Mouse (Mus musculus) ES-Bruce4 (cell line): ENCODE measurements at regions not wholly inside any gene's neighbourhood (a gene's known extent, or its start where the extent isn't known, plus 50 kb on each side); places are given as distances from the start of the nearest gene placed in this dataset.

Source experiments
- H3K27ac ChIP-seq: 2 replicates; pipeline ENCODE4 v1.5.1; 2012; ENCODE audit warnings: low read length, inconsistent platforms; ENCODE audit not compliant: insufficient read depth
- H3K27me3 ChIP-seq: 2 replicates; pipeline ENCODE4 v1.6.1; 2012; ENCODE audit warnings: mild to moderate bottlenecking, low read length, inconsistent platforms; ENCODE audit not compliant: control insufficient read depth, poor library complexity, insufficient read depth, severe bottlenecking
- H3K36me3 ChIP-seq: 2 replicates; pipeline ENCODE4 v1.6.1; 2012; ENCODE audit warnings: inconsistent platforms, mild to moderate bottlenecking, low read length, moderate library complexity; ENCODE audit not compliant: control insufficient read depth, poor library complexity, insufficient read depth, severe bottlenecking
- H3K4me1 ChIP-seq: one replicate; pipeline ENCODE4 v1.8.1; 2011; ENCODE audit warnings: low read length; ENCODE audit not compliant: control insufficient read depth, insufficient read depth
- H3K4me3 ChIP-seq: 2 replicates; pipeline ENCODE4 v1.5.1; 2011; ENCODE audit warnings: low read depth, mild to moderate bottlenecking, low read length
- H3K9ac ChIP-seq: 2 replicates; pipeline ENCODE4 v1.6.1; 2012; ENCODE audit warnings: low read depth, mild to moderate bottlenecking, inconsistent platforms; ENCODE audit not compliant: poor library complexity, severe bottlenecking
- H3K9me3 ChIP-seq: replicated peaks from 2 replicates; pipeline ENCODE4 v1.6.1; 2012; ENCODE audit warnings: mild to moderate bottlenecking, low read length, inconsistent platforms; ENCODE audit not compliant: control insufficient read depth, poor library complexity, insufficient read depth, severe bottlenecking
- CTCF ChIP-seq: IDR thresholded peaks from one replicate; pipeline ENCODE4 v1.8.1; 2011; ENCODE audit warnings: low read depth, low read length
- EP300 ChIP-seq: IDR thresholded peaks from 2 replicates; pipeline ENCODE4 v1.6.1; 2011; ENCODE audit warnings: low read depth, low read length; ENCODE audit not compliant: insufficient read depth
- POLR2A ChIP-seq: IDR thresholded peaks from one replicate; pipeline ENCODE4 v1.8.1; 2011; ENCODE audit warnings: low read length; ENCODE audit not compliant: insufficient read depth

DNA sequence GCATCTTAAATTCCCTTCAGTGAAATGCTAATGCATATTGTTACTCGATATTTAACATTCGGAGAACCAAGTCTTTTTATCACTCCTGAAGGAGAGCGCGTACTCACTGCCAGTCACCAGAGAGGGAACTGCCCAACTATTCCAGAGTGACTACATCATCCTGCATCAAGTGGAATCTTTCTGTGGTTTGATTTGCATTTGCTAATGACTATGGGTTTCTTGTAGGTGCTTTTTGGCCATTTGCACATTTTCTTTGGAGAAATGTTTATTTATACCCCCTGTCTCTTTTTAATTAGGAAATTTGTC lies 249.3 kb upstream of the Rnaseh2b start:
- H3K9ac ChIP-seq = no peak overlapping the region
- no peaks in the 10 kb centered on the region; the same call in 1 of the 2 replicates for H3K9me3 ChIP-seq
- TF ChIP-seq CTCF = no peak
- TF ChIP-seq POLR2A = no peak
- TF ChIP-seq EP300 = no peak
- H3K27ac ChIP-seq = no peak overlapping the region
- no peaks in the 10 kb centered on the region for H3K36me3 ChIP-seq
- no peaks in the 10 kb centered on the region for H3K27me3 ChIP-seq
- H3K4me1 ChIP-seq = no peaks in the 10 kb centered on the region
- H3K4me3 ChIP-seq = no peak overlapping the region

DNA sequence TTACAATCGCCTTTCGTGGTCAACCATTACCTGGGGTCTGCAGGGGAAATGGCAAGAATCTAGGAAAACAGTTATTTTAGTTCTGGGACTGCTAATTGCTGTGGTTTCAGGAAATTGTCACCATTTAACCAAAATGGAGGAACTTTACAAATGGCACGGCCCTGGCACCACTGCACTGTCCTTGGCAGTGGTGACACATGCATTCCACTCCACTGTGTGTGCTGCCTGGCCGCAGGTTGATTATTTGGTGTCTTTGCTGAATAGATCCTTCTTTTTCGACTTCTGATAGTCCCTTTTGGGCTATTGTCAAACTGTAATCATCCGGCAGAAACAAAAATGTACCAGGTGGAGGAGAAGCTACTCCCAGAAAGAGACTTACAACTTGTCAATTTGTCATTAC lies 241.4 kb upstream of the Rnaseh2b start:
- TF ChIP-seq POLR2A = no peak
- no peak for TF ChIP-seq EP300
- no peak for TF ChIP-seq CTCF
- Histone ChIP-seq H3K4me1 (no peaks in the 10 kb centered on the region), H3K27me3 (no peaks in the 10 kb centered on the region), H3K36me3 (no peaks in the 10 kb centered on the region), H3K4me3 (no peak overlapping the region), H3K9me3 (peaks cover 3% of the 10 kb centered on the region; the same call in 1 of the 2 replicates), H3K9ac (no peak overlapping the region), H3K27ac (no peak overlapping the region)

GRCm38 (mm10) chr14:62051923-62052322 lies 240.5 kb upstream of the Rnaseh2b start:
- TF ChIP-seq EP300 (no peak), POLR2A (no peak), CTCF (no peak)
- H3K36me3 ChIP-seq = no peaks in the 10 kb centered on the region
- H3K4me1 ChIP-seq = no peaks in the 10 kb centered on the region
- no peak overlapping the region for H3K4me3 ChIP-seq
- H3K27me3 ChIP-seq = no peaks in the 10 kb centered on the region
- H3K27ac ChIP-seq = no peak overlapping the region
- H3K9ac ChIP-seq = no peak overlapping the region
- peaks cover 3% of the 10 kb centered on the region; the same call in 1 of the 2 replicates for H3K9me3 ChIP-seq

DNA sequence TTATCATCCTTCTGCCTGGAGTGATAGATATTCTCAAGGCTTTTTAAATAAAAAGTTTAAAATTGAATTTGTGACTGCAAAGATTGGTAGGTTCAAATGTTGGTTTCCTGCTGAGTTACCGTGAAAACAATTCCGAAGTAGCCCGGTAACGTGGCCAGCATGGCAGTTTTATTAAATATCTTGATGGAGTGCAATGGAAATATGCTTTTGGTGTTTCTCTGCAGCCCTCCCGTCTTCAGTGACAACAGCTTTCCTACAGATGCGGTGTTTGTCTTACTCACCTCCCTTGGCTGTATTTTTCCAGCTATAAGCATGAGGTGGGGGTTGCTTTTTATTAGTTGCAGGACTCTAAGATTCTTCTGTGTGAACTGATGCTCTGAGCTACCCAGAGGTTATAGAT lies 239.4 kb upstream of the Rnaseh2b start:
- no peak for TF ChIP-seq POLR2A
- TF ChIP-seq CTCF = no peak
- TF ChIP-seq EP300 = no peak
- Histone ChIP-seq H3K9me3 (peaks cover 3% of the 10 kb centered on the region; the same call in 1 of the 2 replicates), H3K27ac (no peak overlapping the region), H3K4me3 (no peak overlapping the region), H3K36me3 (no peaks in the 10 kb centered on the region), H3K4me1 (no peaks in the 10 kb centered on the region), H3K27me3 (no peaks in the 10 kb centered on the region), H3K9ac (no peak overlapping the region)

DNA sequence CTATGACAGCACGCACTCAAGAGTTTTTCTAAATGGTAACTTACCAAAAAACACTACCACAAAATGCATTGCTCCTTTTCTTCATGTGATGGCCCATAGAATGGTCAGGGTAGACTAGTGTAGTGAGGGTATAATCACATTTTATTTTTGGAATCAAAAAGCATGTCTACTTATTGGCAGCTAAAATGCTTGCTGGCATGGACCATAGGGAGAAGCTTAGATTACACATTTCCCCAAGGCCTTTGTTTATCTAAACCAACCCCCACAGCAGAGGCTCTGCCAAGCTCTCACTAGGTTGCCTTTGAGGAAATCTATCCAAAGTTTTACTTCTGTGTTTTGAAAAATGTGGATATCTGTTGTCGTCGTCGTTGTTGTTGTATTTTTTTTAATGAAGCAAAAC lies 235.3 kb upstream of the Rnaseh2b start:
- Histone ChIP-seq H3K4me1 (no peaks in the 10 kb centered on the region), H3K9me3 (peaks cover 3% of the 10 kb centered on the region; the same call in 1 of the 2 replicates), H3K36me3 (no peaks in the 10 kb centered on the region), H3K27ac (no peak overlapping the region), H3K27me3 (no peaks in the 10 kb centered on the region), H3K9ac (no peak overlapping the region), H3K4me3 (no peak overlapping the region)
- TF ChIP-seq POLR2A = no peak
- no peak for TF ChIP-seq EP300
- no peak for TF ChIP-seq CTCF

DNA sequence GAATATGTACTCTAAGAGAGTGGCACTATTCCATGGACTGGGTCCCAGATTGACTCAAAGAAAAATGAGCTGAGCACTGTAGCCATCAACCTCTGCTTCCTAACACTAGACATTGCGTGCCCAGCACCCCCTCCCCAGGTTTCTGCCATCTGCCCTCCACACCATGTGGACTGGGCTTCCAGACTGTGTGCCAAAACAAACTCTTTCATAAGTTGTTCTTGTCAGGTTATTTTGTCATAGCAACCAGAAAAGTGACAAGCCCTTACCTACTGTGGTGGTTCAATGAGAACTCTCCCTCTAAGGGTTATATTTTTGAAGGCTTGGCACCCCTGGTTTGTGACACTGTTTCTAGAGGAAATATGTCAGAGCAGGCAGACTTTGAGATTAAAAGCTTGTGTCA lies 234.3 kb upstream of the Rnaseh2b start:
- TF ChIP-seq CTCF (no peak), EP300 (no peak), POLR2A (no peak)
- no peaks in the 10 kb centered on the region for H3K27me3 ChIP-seq
- H3K4me1 ChIP-seq = no peaks in the 10 kb centered on the region
- no peaks in the 10 kb centered on the region for H3K36me3 ChIP-seq
- peaks cover 3% of the 10 kb centered on the region; the same call in 1 of the 2 replicates for H3K9me3 ChIP-seq
- H3K4me3 ChIP-seq = no peak overlapping the region
- H3K27ac ChIP-seq = no peak overlapping the region
- no peak overlapping the region for H3K9ac ChIP-seq
